Mouse (Mus musculus) ES-E14 (cell line): ENCODE data around the gene Pif1.

Experiments
- CHD2 ChIP-seq: IDR thresholded peaks from 2 replicates; pipeline ENCODE4 v1.6.1; 2014; ENCODE audit warnings: mild to moderate bottlenecking, low read depth, low read length, inconsistent platforms
- HCFC1 ChIP-seq: IDR thresholded peaks from 2 replicates; pipeline ENCODE4 v1.6.1; 2012; ENCODE audit warnings: low read length, inconsistent platforms, borderline replicate concordance; ENCODE audit not compliant: insufficient read depth
- MAFK ChIP-seq: IDR thresholded peaks from 2 replicates; pipeline ENCODE4 v1.6.1; 2014; ENCODE audit warnings: mild to moderate bottlenecking, low read depth, low read length, inconsistent platforms; ENCODE audit not compliant: insufficient read depth
- ZC3H11A ChIP-seq: IDR thresholded peaks from 2 replicates; pipeline ENCODE4 v1.6.1; 2012; ENCODE audit warnings: low read depth, mild to moderate bottlenecking, inconsistent platforms, low read length, borderline replicate concordance
- ZNF384 ChIP-seq: IDR thresholded peaks from 2 replicates; pipeline ENCODE4 v1.6.1; 2012; ENCODE audit warnings: low read depth, low read length, inconsistent platforms

- TF ChIP-seq ZNF384 (no peak), MAFK (no peak), ZC3H11A (no peak), HCFC1 (no peak), CHD2 (no peak)
Observed at GRCm38 (mm10) chr9:65556349-65556748, 30.6 kb upstream of the Pif1 start.
